ENCODE assay signal across 27 mouse cellular contexts in genomic region chr15:57482509-57482908, GRCm38 (mm10). TPM values are rescaled to one million over a fixed set of nuclear protein-coding genes. Genes with fewer than 3 reads are reported as not detected.
A peak's percentile ranks its signal among the peaks of the same experiment; 100 is the strongest.
DNase-seq lines count a peak whose midpoint lies in the region; ATAC-seq lines count a peak whose summit lies in the region.
"Had no signal": no experiment of that assay in that cellular context is flagged by ENCODE, and none has a peak within 500 bp of the region (broad histone marks: within the 10 kb centered on the region; RNA-seq: fewer than 3 reads in every experiment).

No protein-coding gene starts in this region.

- no peak overlapping the region for H3K4me3 ChIP-seq in hindbrain, embryonic 11.5 days (ENCODE audit: low read depth, low read length)
- H3K4me3 ChIP-seq in hindbrain, embryonic 13.5 days: no peak overlapping the region
- no peak overlapping the region for H3K4me3 ChIP-seq in midbrain, embryonic 14.5 days (replicated peaks; ENCODE audit: low read depth, low read length)
- H3K4me3 ChIP-seq in midbrain, embryonic 10.5 days: no peak overlapping the region
- H3K4me3 ChIP-seq: embryonic facial prominence, embryonic 12.5 days; erythroblast, embryonic 14.5 days; forebrain, embryonic 12.5 days; gastrocnemius, adult 2 months had no signal

- 43% methylated on average over 2 of the region's 2 CpGs for WGBS in hindbrain, embryonic 11.5 days
- WGBS in hindbrain, embryonic 13.5 days: 24% methylated on average over 2 of the region's 2 CpGs
- 12% methylated on average over 2 of the region's 2 CpGs for WGBS in midbrain, embryonic 14.5 days
- 37% methylated on average over 2 of the region's 2 CpGs for WGBS in midbrain, embryonic 10.5 days

- no peak overlapping the region for H3K4me2 ChIP-seq in hindbrain, embryonic 11.5 days (replicated peaks; ENCODE audit: low read depth, low read length)
- no peak overlapping the region for H3K4me2 ChIP-seq in hindbrain, embryonic 13.5 days
- H3K4me2 ChIP-seq in midbrain, embryonic 14.5 days (ENCODE audit: low read length): no peak overlapping the region
- H3K4me2 ChIP-seq: embryonic facial prominence, embryonic 12.5 days; forebrain, embryonic 12.5 days; heart, embryonic 11.5 days; hindbrain, embryonic 14.5 days had no signal

- no peaks in the 10 kb centered on the region for H3K9me3 ChIP-seq in hindbrain, embryonic 11.5 days (ENCODE audit: control insufficient read depth, low read length)
- H3K9me3 ChIP-seq in hindbrain, embryonic 13.5 days: no peaks in the 10 kb centered on the region
- peaks cover 7% of the 10 kb centered on the region; the same call in 1 of the 2 replicates for H3K9me3 ChIP-seq in midbrain, embryonic 14.5 days (ENCODE audit: control insufficient read depth, low read length)
- no peaks in the 10 kb centered on the region for H3K9me3 ChIP-seq in midbrain, embryonic 10.5 days (replicated peaks)
- H3K9me3 ChIP-seq: embryonic facial prominence, embryonic 12.5 days; forebrain, embryonic 12.5 days had no signal

- no peak overlapping the region for H3K27ac ChIP-seq in hindbrain, embryonic 11.5 days (ENCODE audit: low read depth, low read length)
- no peak overlapping the region for H3K27ac ChIP-seq in hindbrain, embryonic 13.5 days
- H3K27ac ChIP-seq in midbrain, embryonic 14.5 days (replicated peaks; ENCODE audit: low read depth, low read length): no peak overlapping the region
- H3K27ac ChIP-seq in midbrain, embryonic 10.5 days (replicated peaks): no peak overlapping the region
- H3K27ac ChIP-seq: embryonic facial prominence, embryonic 12.5 days; forebrain, embryonic 12.5 days; gastrocnemius, adult 2 months; hindbrain, embryonic 14.5 days; hindbrain, postnatal 0 days had no signal

- no peak for DNase-seq in hindbrain, embryonic 11.5 days (ENCODE audit: low spot score)
- DNase-seq in midbrain, embryonic 14.5 days: peak; percentile 8
- no peak for DNase-seq in midbrain, embryonic 10.5 days (ENCODE audit: low spot score)
- DNase-seq in retina, postnatal 1 day: peak; percentile 56
- DNase-seq in cerebellum, adult 9-10 months: no peak
- DNase-seq: adrenal gland, adult 2 months; adrenal gland, postnatal 14 days; cerebellum, adult 11-12 months; cerebellum, adult 8-10 months; cerebellum, postnatal 14 days; gastrocnemius, adult 2 months; gastrocnemius, postnatal 14 days; heart, adult 11 months had no signal

- H3K27me3 ChIP-seq in hindbrain, embryonic 11.5 days (ENCODE audit: control insufficient read depth, insufficient read depth, low read length): no peaks in the 10 kb centered on the region
- no peaks in the 10 kb centered on the region for H3K27me3 ChIP-seq in hindbrain, embryonic 13.5 days
- no peaks in the 10 kb centered on the region for H3K27me3 ChIP-seq in midbrain, embryonic 14.5 days (ENCODE audit: control insufficient read depth, insufficient read depth, low read length)
- no peaks in the 10 kb centered on the region for H3K27me3 ChIP-seq in midbrain, embryonic 10.5 days (ENCODE audit: low read depth, poor library complexity, severe bottlenecking)
- H3K27me3 ChIP-seq: embryonic facial prominence, embryonic 12.5 days; forebrain, embryonic 12.5 days had no signal

- H3K36me3 ChIP-seq in hindbrain, embryonic 11.5 days (ENCODE audit: control insufficient read depth, insufficient read depth, low read length): no peaks in the 10 kb centered on the region
- H3K36me3 ChIP-seq in hindbrain, embryonic 13.5 days: no peaks in the 10 kb centered on the region
- no peaks in the 10 kb centered on the region for H3K36me3 ChIP-seq in midbrain, embryonic 14.5 days (ENCODE audit: control insufficient read depth, insufficient read depth, low read length)
- H3K36me3 ChIP-seq in midbrain, embryonic 10.5 days: no peaks in the 10 kb centered on the region
- H3K36me3 ChIP-seq: embryonic facial prominence, embryonic 12.5 days; forebrain, embryonic 12.5 days had no signal

- H3K9ac ChIP-seq in hindbrain, embryonic 11.5 days (ENCODE audit: low read depth, low read length): no peak overlapping the region
- H3K9ac ChIP-seq in hindbrain, embryonic 13.5 days: no peak overlapping the region
- no peak overlapping the region for H3K9ac ChIP-seq in midbrain, embryonic 14.5 days (replicated peaks; ENCODE audit: low read length)
- H3K9ac ChIP-seq: embryonic facial prominence, embryonic 12.5 days; forebrain, embryonic 12.5 days; hindbrain, embryonic 14.5 days had no signal

- peak; percentile 25; the same call in 1 of the 2 replicates for ATAC-seq in hindbrain, embryonic 11.5 days (ENCODE audit: low FRiP score)
- no peak for ATAC-seq in hindbrain, embryonic 13.5 days (ENCODE audit: low FRiP score)
- ATAC-seq in midbrain, embryonic 14.5 days (ENCODE audit: low FRiP score, low TSS enrichment): no peak
- ATAC-seq: CD4-positive, CD25-positive, alpha-beta regulatory T cell, adult 4 months; forebrain, embryonic 16.5 days; hindbrain, postnatal 0 days; inflammation-experienced regulatory T-cells, adult 6 months had no signal

- no peaks in the 10 kb centered on the region for H3K4me1 ChIP-seq in hindbrain, embryonic 11.5 days (replicated peaks; ENCODE audit: control insufficient read depth, insufficient read depth, low read length)
- no peaks in the 10 kb centered on the region for H3K4me1 ChIP-seq in hindbrain, embryonic 13.5 days (replicated peaks)
- H3K4me1 ChIP-seq in midbrain, embryonic 14.5 days (ENCODE audit: control insufficient read depth, insufficient read depth, low read length): no peaks in the 10 kb centered on the region
- peaks cover 7% of the 10 kb centered on the region for H3K4me1 ChIP-seq in midbrain, embryonic 10.5 days
- H3K4me1 ChIP-seq: embryonic facial prominence, embryonic 12.5 days; forebrain, embryonic 12.5 days had no signal

RNA-seq across cellular contexts. Expression of gene Slc22a22, which starts 5.1 kb away (rescaled TPM):
- not detected in 2 replicates for polyA plus RNA-seq in hindbrain, embryonic 11.5 days (2014; fragmentation: Nextera tagmentation; extraction: Ambion mirVana)
- not detected in 2 replicates for polyA plus RNA-seq in hindbrain, embryonic 13.5 days (2015; fragmentation: Nextera tagmentation; extraction: Ambion mirVana)
- polyA plus RNA-seq in midbrain, embryonic 14.5 days (2014; fragmentation: Nextera tagmentation; extraction: Ambion mirVana): not detected in 2 replicates
- polyA plus RNA-seq in midbrain, embryonic 10.5 days (2016; fragmentation: Nextera tagmentation; extraction: Ambion mirVana): not detected in 2 replicates
- polyA plus RNA-seq: adrenal gland, adult 2 months; C2C12; CD4-positive, CD25-positive, alpha-beta regulatory T cell, adult 4 months; embryonic facial prominence, embryonic 12.5 days; erythroblast, embryonic 14.5 days; forebrain, embryonic 12.5 days; forebrain, embryonic 16.5 days; frontal cortex, adult 2 months; heart, embryonic 11.5 days; heart, embryonic 14.5 days; heart, postnatal 0 days; hindbrain, embryonic 14.5 days; hindbrain, postnatal 0 days; inflammation-experienced regulatory T-cells, adult 6 months had no signal

Comparison
In these comparisons a context has a peak if more than half of its experiments do, and no peak if none do; other contexts are left out.
1. DNase-seq: peak in midbrain, embryonic 14.5 days (single experiment) and retina, postnatal 1 day (single experiment); none in hindbrain, embryonic 11.5 days (single experiment), midbrain, embryonic 10.5 days (single experiment) and cerebellum, adult 9-10 months (single experiment).